Mouse (Mus musculus): ENCODE results near the gene Prl4a1. TPM values are rescaled to one million over a fixed set of nuclear protein-coding genes. Genes with fewer than 3 reads are reported as not detected.
"Not testable (repeated sequence)": the region's sequence is repeated elsewhere in the genome, so short reads cannot be mapped to it uniquely, and the experiment has no call there.

Gene Prl4a1
- polyA plus RNA-seq (2015; fragmentation: Nextera tagmentation; extraction: Ambion mirVana), result not detected in 2 replicates

- H3K9ac ChIP-seq, result no peak within 1 kb of the TSS
- H3K9me3 ChIP-seq, result no peaks in the 10 kb centered on the region
- no peak for ATAC-seq (ENCODE audit: insufficient number of reproducible peaks, low FRiP score, low TSS enrichment, low read depth)
- no peaks in the 10 kb centered on the region for H3K36me3 ChIP-seq
- H3K4me3 ChIP-seq, result no peak within 1 kb of the TSS
- H3K4me2 ChIP-seq, result no peak within 1 kb of the TSS
- no peaks in the 10 kb centered on the region for H3K27me3 ChIP-seq
- H3K27ac ChIP-seq, result no peak within 1 kb of the TSS
- H3K4me1 ChIP-seq, result no peaks in the 10 kb centered on the region
- 85% methylated on average over 3 of the region's 3 CpGs for WGBS
These were observed at the start of gene Prl4a1 for GRCm38 (mm10) chr13:28015912-28016311. Prl4a1 (plus strand) TSS chr13:28016212.

GRCm38 (mm10) chr13:27972931-27973330, 43.1 kb upstream of the Prl4a1 start:
- H3K36me3 ChIP-seq, result no peaks in the 10 kb centered on the region
- no peak overlapping the region for H3K9ac ChIP-seq
- H3K27me3 ChIP-seq, result no peaks in the 10 kb centered on the region
- WGBS, result 77% methylated on average over 1 of the region's 1 CpGs
- H3K27ac ChIP-seq, result no peak overlapping the region
- no peaks in the 10 kb centered on the region for H3K4me1 ChIP-seq
- no peak overlapping the region for H3K4me3 ChIP-seq
- ATAC-seq (ENCODE audit: insufficient number of reproducible peaks, low FRiP score, low TSS enrichment, low read depth), result no peak
- no peaks in the 10 kb centered on the region for H3K9me3 ChIP-seq
- no peak overlapping the region for H3K4me2 ChIP-seq

- H3K9me3 ChIP-seq; H3K9ac ChIP-seq; H3K4me1 ChIP-seq; H3K36me3 ChIP-seq; H3K4me2 ChIP-seq; H3K27me3 ChIP-seq; H3K27ac ChIP-seq; ATAC-seq (ENCODE audit: insufficient number of reproducible peaks, low FRiP score, low TSS enrichment, low read depth); H3K4me3 ChIP-seq: not testable (repeated sequence)
- 71% methylated on average over 2 of the region's 2 CpGs for WGBS
These were observed 41.7 kb upstream of the Prl4a1 start for GRCm38 (mm10) chr13:27974281-27974680.

- Histone ChIP-seq H3K9ac (no peak overlapping the region), H3K27me3 (no peaks in the 10 kb centered on the region), H3K27ac (no peak overlapping the region), H3K4me2 (no peak overlapping the region), H3K36me3 (no peaks in the 10 kb centered on the region), H3K9me3 (no peaks in the 10 kb centered on the region), H3K4me1 (no peaks in the 10 kb centered on the region), H3K4me3 (no peak overlapping the region)
- whole genome bisulfite sequencing, result 93% methylated on average over 2 of the region's 2 CpGs
- ATAC-seq (ENCODE audit: insufficient number of reproducible peaks, low FRiP score, low TSS enrichment, low read depth), result no peak
These were observed 38.4 kb upstream of the Prl4a1 start for GRCm38 (mm10) chr13:27977646-27978045.

- not testable (repeated sequence) for H3K9ac ChIP-seq; ATAC-seq (ENCODE audit: insufficient number of reproducible peaks, low FRiP score, low TSS enrichment, low read depth); H3K4me1 ChIP-seq; H3K27ac ChIP-seq; H3K36me3 ChIP-seq; H3K4me2 ChIP-seq; H3K4me3 ChIP-seq; H3K27me3 ChIP-seq; H3K9me3 ChIP-seq
- 73% methylated on average over 3 of the region's 3 CpGs for WGBS
These were observed 19.5 kb upstream of the Prl4a1 start for GRCm38 (mm10) chr13:27996557-27996956.

GRCm38 (mm10) chr13:28029330-28029729, 13.3 kb downstream of the Prl4a1 start:
- H3K27me3 ChIP-seq, result no peaks in the 10 kb centered on the region
- H3K9ac ChIP-seq, result no peak overlapping the region
- H3K27ac ChIP-seq, result no peak overlapping the region
- no peaks in the 10 kb centered on the region for H3K9me3 ChIP-seq
- H3K4me3 ChIP-seq, result no peak overlapping the region
- no peaks in the 10 kb centered on the region for H3K36me3 ChIP-seq
- H3K4me1 ChIP-seq, result no peaks in the 10 kb centered on the region
- H3K4me2 ChIP-seq, result no peak overlapping the region
- no peak for ATAC-seq (ENCODE audit: insufficient number of reproducible peaks, low FRiP score, low TSS enrichment, low read depth)

GRCm38 (mm10) chr13:28069315-28069714, 53.3 kb downstream of the Prl4a1 start:
- Histone ChIP-seq H3K4me2 (no peak overlapping the region), H3K36me3 (no peaks in the 10 kb centered on the region), H3K4me3 (no peak overlapping the region), H3K4me1 (no peaks in the 10 kb centered on the region), H3K27ac (no peak overlapping the region), H3K9ac (no peak overlapping the region), H3K27me3 (no peaks in the 10 kb centered on the region), H3K9me3 (no peaks in the 10 kb centered on the region)
- 91% methylated on average over 3 of the region's 3 CpGs for WGBS
- ATAC-seq (ENCODE audit: insufficient number of reproducible peaks, low FRiP score, low TSS enrichment, low read depth), result no peak

Other genes starting within 250 kb of the Prl4a1 start
- gene Prl7c1, start 235.4 kb upstream of the Prl4a1 start, polyA plus RNA-seq (2015; fragmentation: Nextera tagmentation; extraction: Ambion mirVana), result not detected in 2 replicates
- gene Prl2a1, start 214.6 kb upstream of the Prl4a1 start, polyA plus RNA-seq (2015; fragmentation: Nextera tagmentation; extraction: Ambion mirVana), result not detected in 2 replicates
- not detected in 2 replicates for gene Prl2c1, start 166.9 kb upstream of the Prl4a1 start, polyA plus RNA-seq (2015; fragmentation: Nextera tagmentation; extraction: Ambion mirVana)
- not detected in 2 replicates for gene Prl5a1, start 126.3 kb downstream of the Prl4a1 start, polyA plus RNA-seq (2015; fragmentation: Nextera tagmentation; extraction: Ambion mirVana)
- 6.3 and 7.4 TPM in 2 replicates for gene Gm11361, start 241.3 kb downstream of the Prl4a1 start, polyA plus RNA-seq (2015; fragmentation: Nextera tagmentation; extraction: Ambion mirVana)